Mouse (Mus musculus) spleen, postnatal 10 days (tissue): Measurements from ENCODE around the gene Gm595.

Experiments used
- DNase-seq, 2 experiments: peaks; one replicate each; pipeline ENCODE4 v3.0.0; 2021 to 2022; ENCODE audit warnings: low spot score in 2 of 2

The Gm595 gene

GRCm38 (mm10) chrX:48877613-48878012 lies at the start of gene Gm595:
Gm595 (minus strand) TSS chrX:48877713.
- DNase-seq: no peak

DNA sequence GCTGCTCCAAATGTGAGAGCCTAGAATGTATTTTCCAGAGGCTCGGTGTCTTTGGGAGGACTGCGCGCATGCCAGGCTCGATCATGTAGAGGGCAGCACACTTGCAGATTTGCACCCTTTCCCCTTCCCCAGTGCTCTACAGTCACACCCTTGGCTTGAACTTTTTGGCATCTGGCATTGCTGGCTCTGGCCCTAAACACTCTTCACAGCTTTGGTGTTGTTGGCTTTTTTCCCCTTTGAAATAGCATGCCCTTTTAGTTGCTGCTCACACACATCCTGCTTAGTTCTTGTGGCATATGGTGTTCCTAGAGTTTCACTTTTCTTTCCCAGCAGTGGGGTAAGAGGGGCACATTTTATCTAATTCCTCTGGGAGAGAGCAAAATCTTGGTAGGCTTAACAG lies 30.9 kb upstream of the Gm595 start:
- no peak for DNase-seq

- peak in 1 of 2 experiments; percentile 15 for DNase-seq
Measured at GRCm38 (mm10) chrX:48903744-48904143, 26.2 kb upstream of the Gm595 start.

GRCm38 (mm10) chrX:48899555-48899954 lies 22.0 kb upstream of the Gm595 start:
- DNase-seq: peak in 1 of 2 experiments; percentile 29

DNA sequence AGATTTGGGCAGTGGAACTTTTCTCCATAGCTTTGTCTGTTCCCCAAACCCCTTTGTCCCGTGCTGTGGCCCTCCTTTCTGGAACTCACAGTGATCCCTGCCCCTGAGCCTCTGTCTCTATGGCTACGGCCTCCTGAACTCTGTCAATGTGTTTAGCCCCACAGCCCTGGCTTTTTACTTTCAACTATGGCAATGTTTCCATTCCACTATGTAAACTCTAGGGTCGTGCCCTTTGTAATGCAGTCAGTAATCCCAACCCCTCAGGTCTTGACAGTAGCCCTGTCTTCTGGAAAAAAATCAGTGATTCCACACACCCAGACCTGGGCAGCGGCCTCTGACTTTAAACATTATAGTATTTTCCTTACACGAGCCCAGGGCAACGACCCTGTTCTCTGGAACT lies 19.3 kb upstream of the Gm595 start:
- DNase-seq: no peak

GRCm38 (mm10) chrX:48893946-48894345 lies 16.4 kb upstream of the Gm595 start:
- no peak for DNase-seq

DNA sequence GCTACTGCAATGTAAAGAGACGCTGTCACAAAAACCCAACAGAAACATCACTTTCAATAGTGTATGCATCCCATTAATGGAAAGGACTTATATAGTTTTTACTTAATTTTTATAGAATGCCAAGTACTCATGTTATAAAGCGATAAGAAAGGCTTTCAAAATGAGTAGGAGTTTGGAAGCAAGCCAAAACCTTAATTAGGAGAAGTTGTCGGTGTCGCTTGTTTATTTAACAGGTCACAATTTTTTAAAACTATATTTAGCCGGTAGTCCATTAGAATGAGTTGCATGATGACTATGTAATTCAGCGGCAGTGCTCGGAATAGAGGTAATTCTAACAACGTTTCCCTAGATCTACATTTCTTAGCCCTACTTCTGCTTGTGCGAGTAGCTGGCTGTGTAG lies 12.7 kb upstream of the Gm595 start:
- DNase-seq: no peak

DNA sequence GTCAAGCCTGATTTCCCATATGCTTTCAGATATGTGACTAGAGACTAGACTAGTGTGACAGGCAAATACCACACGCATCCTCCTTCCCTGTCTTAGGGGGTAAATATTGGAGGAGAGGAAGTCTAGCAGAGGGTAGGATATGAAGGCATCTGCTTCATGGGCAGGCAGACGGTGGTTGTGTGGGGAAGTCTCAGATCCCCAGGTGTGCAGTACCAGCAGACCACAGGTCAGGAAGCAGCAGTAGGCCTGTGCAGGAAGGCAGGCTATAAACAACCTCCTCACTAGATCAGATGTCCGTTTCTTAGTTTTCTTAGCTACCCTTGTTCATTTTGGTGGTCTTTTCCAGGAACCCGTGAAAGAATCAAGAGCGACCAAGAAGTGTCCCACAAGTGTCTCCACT lies 7.1 kb upstream of the Gm595 start:
- no peak for DNase-seq
